Mouse (Mus musculus) myocyte (in vitro differentiated cells): ENCODE data around the gene Ppt2.

ENCODE experiments used
- CEBPB ChIP-seq: IDR thresholded peaks from 2 replicates; pipeline ENCODE4 v1.6.1; 2011; ENCODE audit warnings: mild to moderate bottlenecking, moderate library complexity; ENCODE audit not compliant: poor library complexity, insufficient read depth, severe bottlenecking
- E2F4 ChIP-seq: IDR thresholded peaks from one replicate; pipeline ENCODE4 v1.6.1; 2011; ENCODE audit warnings: mild to moderate bottlenecking, control low read depth, moderate library complexity; ENCODE audit not compliant: insufficient read depth
- MYOG ChIP-seq, 3 experiments: IDR thresholded peaks; one replicate each; pipeline ENCODE4 v1.6.1; 2011; ENCODE audit warnings: control low read depth in 2 of 3, low read depth in 2 of 3, mild to moderate bottlenecking in 2 of 3; ENCODE audit not compliant: insufficient read length in 2 of 3, control insufficient read depth in 1 of 3, insufficient read depth in 1 of 3
- POLR2A ChIP-seq: IDR thresholded peaks from one replicate; pipeline ENCODE4 v1.6.1; 2011; ENCODE audit warnings: low read depth, mild to moderate bottlenecking, control low read depth, moderate library complexity; ENCODE audit not compliant: insufficient read length
- REST ChIP-seq: IDR thresholded peaks from one replicate; pipeline ENCODE4 v1.6.1; 2011; ENCODE audit warnings: mild to moderate bottlenecking, control low read depth, moderate library complexity; ENCODE audit not compliant: insufficient read depth, insufficient read length
- TCF12 ChIP-seq: IDR thresholded peaks from one replicate; pipeline ENCODE4 v1.6.1; 2011; ENCODE audit warnings: mild to moderate bottlenecking, control low read depth; ENCODE audit not compliant: poor library complexity, insufficient read depth, severe bottlenecking
- USF1 ChIP-seq: IDR thresholded peaks from one replicate; pipeline ENCODE4 v1.6.1; 2011; ENCODE audit warnings: low read depth, mild to moderate bottlenecking, control low read depth, moderate library complexity

DNA sequence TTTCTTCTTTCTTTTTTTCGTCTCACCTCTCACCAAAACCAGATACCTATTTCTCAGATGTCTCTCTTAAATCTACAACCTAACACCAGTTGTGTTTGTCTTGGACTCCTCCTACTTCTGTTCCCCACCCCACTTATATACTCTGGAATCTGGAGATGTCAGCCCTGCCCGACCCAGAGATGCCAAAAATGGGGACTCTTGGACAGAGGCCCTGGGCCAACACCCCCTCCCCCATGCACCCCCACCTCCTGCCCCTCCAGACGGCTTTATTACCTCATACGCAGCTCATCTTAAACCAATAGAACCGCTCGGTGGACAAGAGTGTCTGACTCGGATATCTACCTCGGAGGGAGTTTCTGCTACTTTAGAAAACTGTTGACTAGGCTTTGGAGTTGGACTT, 32.2 kb downstream of the Ppt2 start:
- TF ChIP-seq POLR2A = no peak
- TF ChIP-seq TCF12 = no peak
- TF ChIP-seq USF1 = no peak
- TF ChIP-seq E2F4 = no peak
- TF ChIP-seq CEBPB = no peak
- TF ChIP-seq REST = no peak
- TF ChIP-seq MYOG (IDR thresholded peaks at IDR 0.05; ENCODE audit: control insufficient read depth in 1 of 3, insufficient read depth in 1 of 3, insufficient read length in 2 of 3, low read depth in 2 of 3) = no peak
